Mouse (Mus musculus) adipocyte (in vitro differentiated cells): ENCODE measurements around the gene Miga1.
"Not testable (repeated sequence)": the region's sequence is repeated elsewhere in the genome, so short reads cannot be mapped to it uniquely, and the experiment has no call there.

Experiments used
- DNase-seq: peaks from one replicate; pipeline ENCODE4 v3.0.0-alpha.2; 2016; ENCODE audit warnings: low spot score

Miga1 gene

DNA sequence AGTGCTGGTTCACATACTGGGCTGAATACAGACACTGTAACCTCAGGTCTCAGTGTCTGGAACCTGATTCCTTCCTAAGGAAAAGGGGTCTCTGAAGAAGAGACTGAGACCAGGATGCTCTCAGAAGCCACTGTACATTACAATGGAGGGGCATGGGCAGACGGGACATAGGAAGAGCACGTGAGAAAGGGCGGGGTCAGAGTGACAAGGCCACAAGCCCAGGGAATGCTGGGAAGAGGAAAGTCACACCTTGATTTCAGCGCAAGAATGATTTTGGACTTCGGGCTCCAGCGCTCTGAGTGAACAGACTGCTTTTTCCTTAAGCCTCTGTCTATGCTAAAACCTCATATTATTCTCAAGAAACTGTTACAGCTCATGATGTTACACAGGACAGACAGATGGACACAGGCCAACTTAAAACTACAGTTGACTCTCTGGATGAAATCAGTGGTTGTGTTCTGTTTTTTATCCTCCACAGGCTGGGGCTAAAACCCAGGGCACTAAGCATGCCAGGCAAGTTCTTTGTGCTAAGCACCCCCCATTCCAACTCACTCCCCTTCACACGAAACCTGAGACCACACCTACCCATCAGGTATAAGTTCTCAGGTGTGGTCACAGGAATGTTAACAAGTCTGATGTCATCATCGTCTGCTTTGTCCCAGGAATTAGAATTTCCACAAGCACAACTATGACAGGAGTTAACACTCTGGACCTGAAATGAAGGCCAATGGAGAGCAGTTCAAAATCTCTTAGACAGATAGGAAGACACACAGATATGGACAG is 18.3 kb downstream of the Miga1 start:
- no peak for DNase-seq

DNA sequence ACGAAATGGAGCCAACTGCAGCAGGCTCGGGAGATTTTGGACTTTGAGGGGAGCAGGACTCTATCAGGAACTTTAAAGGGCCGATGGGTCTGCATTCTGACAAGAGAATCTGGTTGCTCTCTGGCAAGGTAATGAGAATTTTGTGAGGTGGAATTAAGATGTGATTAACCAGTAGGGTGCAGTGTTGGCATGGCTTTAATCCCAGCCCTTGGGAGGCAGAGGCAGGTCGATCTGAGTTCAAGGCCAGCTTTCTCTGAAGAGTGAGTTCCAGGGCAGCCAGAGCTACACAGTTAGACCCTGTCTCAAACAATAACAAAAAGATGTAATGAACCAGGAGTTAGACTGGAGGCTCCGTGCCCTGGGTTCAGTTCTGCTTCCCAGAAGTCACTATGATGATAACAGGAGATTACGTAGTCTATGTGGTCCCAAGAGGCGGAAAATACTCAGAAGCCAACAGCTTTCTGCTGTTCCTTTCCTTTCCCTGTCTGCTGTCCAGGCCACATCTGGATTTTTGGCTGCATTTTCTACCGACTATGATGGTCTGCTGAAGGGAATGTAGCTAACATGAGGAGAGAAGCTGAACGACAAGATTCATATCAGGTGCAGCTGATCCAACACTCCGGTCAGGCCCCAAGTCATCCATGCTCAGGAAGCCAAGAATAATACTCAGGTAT is 19.1 kb downstream of the Miga1 start:
- peak; percentile 24 for DNase-seq

DNA sequence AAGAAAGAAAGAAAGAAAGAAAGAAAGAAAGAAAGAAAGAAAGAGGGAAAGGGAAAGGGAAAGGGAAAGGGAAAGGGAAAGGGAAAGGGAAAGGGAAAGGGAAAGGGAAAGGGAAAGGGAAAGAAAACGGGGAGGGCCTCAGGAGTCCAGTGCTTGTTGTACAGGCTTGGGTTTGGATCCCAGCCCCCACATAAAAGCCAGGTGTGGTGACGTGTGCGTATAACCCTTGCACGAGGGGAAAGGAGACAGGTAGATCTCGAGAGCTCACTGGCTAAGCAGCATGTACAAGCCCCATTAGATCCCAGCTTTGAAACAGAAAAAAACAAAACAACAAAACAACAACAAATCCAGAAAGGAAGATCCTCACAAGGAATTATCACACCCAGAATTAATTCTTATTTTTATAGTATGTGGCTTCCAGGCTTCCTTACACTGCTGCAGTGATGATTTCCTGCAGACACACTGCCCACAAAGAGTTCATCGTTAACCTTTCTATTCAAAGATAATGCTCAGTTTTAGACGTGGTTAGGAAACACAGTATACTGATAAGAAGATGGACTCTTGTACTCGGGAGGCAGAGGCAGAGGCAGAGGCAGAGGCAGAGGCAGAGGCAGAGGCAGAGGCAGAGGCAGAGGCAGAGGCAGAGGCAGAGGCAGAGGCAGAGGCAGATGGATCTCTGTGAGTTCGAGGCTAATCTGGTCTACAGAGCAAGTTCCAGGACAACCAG is 23.6 kb downstream of the Miga1 start:
- not testable (repeated sequence) for DNase-seq

DNA sequence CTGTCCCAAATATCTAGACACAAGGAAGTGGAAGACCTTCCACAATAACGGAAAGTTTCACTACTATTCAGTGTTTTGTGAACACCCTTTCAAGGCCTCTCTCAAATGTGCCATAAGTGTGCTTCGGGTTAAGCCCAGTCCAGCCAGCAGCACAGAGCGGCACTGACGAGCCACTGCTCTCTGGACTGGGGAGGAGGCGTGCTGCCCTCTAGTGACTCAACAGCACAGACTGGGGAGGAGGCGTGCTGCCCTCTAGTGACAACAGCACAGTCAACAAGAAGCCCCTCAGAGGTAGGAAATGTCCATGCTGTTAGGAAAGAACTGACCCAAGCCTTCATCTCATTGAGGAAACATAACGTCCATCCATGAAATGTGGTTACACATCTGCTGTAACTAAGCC is 24.6 kb downstream of the Miga1 start:
- DNase-seq: peak; percentile 88

DNA sequence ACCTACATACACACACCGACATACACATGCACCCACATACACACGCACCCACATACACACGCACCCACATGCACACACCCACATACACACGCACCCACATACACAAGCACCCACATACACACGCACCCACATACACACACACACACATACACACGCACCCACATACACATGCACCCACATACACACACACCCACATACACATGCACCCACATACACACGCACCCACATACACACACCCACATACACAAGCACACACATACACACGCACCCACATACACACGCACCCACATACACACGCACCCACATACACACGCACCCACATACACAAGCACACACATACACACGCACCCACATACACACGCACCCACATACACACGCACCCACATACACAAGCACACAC is 25.5 kb downstream of the Miga1 start:
- not testable (repeated sequence) for DNase-seq

DNA sequence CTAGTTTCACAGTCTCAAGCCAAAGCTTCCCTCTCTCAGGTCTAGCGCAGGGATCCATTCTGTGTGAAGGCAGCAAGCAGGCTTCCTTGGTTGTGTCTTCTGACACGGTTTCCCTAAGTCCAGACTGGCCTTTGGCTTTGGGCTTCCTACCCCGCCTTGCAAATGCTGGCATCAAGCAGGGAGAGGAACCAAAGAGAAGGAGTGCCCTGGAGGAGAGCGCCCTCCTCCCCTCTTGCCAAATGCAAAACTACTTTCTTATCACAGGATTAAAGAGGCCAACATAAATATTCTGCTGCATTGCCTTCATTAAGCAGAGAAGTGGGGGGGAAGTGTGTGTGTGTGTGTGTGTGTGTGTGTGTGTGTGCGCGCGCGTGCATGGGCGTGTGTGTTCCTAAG is 31.0 kb downstream of the Miga1 start:
- DNase-seq: peak; percentile 29

DNA sequence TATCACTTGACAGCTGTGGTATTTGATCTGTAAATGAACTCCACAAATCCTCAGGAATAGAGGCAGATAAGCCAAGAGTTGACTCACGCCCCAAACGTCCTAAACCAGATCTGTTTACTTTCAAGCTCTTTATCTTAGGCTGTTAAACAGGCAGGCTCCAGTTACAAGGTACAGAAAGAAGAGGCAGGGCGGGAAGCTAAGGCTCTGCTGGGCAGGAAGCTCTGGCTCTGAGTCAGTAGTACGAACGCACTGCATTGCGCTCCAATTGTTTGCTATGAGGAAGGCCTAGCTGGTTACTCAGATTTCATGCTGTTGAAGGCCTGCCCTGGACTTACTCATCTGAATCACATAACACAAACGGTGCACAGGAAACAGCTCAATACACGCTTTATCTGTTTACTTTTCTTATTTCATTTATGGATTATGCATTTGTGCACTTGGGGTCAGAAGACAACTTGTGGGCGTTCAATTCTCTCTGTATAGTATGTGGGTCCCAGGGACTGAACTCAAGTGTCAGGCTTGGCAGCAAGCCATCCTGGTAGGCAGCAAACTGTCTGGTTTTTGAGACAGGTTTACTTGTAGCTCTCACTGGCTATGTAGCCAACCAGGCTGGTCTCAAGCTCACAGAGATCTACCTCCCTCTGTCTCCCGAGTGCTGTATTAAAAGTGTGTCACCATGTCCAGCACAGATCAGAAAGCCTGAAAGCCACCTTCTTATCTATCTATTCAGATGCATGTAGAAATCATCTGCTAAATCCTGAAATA is 31.5 kb downstream of the Miga1 start:
- peak; percentile 65 for DNase-seq

DNA sequence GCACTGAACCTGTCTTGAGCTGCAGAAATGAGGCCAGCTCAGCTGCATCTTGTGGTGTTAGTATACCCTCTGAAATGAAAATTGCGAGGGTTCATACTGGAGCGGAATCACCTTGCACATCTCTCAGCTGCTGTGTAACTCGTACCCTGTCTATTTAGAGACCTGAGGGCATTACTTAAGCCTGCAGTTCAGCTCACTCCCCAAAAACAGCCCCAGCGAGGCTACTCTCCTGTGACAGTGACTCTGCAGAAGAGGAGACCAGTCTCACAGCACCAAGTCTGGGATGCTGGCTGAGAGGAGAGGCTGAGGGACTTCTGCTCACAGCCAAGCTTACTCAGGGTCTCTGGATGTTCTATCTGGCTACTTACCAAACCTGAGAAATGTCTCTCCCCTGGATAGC is 34.2 kb downstream of the Miga1 start:
- DNase-seq: no peak

DNA sequence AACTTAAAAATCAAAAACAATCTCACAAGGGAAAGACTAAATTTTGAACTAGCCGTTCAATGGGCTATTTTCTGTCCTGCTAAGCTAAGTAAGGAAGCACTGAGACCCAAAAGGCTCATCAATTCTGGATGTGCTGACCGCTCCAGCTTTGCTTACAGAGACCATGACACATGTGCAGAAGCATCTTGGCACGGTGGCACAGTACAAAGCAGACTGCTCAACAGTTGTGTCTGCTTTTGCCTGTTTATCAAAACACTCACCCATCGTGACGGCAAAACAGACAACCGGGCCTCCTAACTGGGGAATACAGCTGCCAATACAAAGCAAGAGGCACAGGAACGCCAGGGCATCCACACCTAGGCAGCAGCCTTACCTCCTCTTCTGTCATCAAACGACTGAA is 35.1 kb downstream of the Miga1 start:
- DNase-seq: no peak

DNA sequence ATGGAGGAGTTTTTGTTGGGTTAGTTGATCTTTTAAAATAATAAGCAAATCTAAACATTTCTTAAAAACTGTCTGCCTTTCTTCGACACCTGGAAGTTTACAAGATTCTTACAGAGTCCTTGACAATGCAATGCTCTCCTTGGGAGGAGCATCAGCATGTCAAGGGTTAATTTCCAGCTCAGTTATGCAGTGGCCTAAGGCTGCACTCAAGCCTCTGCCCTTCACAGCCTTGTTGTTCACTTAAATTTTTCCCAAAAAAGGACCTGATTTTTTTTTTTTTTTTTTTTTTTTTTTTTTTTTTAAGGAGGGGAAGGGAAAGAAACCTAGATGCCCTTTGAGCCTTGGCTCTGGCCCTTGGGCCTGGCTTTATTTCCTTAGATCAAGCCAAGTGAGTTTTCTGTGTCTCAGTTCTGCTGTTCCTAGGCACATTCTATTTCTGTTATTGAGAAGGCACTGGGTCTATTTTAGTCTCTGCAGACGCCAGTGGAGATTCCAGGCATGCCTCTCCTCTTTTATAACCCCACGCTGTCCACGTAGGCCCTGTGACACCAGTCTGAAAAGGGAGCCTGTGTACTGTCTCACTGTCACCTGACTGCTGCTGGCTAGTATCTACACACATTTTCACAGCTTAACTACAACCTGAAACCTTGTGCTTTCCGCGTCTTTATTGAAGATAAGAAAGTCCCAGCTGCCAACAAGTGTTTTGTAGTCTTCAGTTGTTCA is 36.0 kb downstream of the Miga1 start:
- DNase-seq: peak; percentile 44

DNA sequence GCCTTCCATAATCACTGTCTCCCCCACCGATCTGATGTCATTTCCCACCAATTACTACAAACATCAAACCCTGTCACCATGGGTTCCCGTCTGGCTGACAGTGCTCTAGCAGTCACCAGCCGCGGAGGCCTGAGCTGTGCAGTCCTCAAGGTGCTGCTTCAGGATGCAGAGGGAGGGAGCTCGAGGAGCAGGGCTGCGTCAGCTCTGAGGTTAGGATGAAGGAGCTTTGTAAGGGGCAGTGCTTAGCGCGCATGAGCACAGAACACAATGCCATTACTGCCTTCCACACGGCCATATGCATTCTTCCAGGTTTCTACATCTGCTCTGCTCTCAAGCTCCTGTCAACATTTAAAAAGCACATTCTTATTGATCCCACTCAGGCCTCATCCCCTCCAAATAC is 37.2 kb downstream of the Miga1 start:
- DNase-seq: no peak

DNA sequence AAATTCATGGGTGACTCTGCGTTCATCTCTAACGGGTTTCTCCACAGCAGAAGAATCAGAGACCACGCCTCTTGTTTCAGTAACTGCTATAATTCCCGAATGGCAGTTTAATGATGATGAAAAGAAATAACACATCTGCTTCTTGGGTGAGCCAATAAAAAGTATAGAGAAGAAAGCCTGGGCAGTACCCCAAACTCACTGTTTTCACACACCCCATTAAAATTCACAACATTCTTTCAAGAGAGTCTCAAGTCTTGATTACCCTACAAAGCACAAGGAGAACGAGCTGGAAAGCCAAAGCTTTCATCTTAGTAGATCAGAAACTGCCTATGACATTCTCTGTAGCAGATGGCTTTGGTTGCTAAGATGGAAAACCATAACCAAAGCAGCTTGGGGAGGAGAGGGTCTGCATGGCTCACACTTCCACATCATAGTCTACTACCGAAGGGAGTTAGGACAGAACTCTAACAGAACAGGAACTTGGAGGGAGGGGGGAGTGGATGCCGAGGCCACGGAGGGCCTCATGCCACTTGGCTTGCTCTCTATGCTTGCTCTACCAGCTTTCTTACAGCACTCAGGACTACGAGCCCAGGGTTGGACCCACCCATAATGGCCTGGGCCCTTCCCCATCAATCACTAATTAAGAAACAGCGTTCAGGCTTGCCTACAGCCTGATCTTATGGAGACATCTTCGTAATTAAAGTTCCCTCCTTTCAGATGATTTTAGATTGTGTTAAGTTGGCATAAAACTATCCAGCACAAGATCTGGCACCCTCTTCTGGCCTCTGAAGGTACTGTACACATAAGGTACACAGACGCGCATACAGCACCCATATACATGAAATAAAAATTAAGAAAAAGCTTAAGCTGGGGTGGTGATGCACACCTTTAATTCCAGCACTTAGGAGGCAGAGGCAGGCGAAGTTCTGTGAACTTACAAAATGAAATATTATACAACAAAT is 39.5 kb downstream of the Miga1 start:
- DNase-seq: no peak

DNA sequence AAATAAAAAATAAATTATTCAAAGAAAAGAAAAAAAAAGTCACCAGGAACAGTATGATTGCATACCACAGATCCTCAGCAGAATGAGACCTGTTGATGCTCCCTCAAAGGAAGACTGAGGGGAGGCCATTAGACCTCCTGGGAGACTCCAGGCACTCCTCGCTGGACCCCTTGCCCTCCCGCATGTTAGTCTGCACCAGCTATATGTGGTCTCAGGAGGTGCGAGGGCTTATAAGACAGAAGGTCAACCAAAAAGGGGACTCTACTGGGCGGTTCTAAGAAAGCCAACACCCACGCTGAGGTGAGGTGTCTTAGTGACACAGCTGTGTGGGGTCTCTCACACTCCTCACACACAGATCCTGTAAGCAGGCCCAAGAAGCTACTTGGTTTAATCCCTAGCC is 44.3 kb downstream of the Miga1 start:
- DNase-seq: no peak

DNA sequence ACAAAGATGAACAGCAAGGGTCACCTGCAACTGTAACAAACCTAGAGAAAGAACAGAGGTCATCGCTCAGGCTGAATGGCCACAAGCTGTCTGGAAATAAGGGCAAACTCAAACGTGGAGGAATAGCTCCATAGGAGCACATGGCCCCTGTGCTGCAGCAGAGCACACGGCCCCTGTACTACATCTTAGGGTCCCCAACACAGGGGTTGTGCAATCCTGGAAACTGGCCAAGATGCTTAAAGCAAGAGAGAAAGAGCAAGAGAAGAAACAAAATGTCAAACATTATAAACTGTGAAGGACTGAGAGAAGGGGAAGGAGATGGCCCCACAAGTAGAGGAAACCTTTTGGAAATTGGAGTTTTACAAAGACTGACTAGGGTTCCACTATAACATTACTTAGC is 45.8 kb downstream of the Miga1 start:
- DNase-seq: peak; percentile 25

DNA sequence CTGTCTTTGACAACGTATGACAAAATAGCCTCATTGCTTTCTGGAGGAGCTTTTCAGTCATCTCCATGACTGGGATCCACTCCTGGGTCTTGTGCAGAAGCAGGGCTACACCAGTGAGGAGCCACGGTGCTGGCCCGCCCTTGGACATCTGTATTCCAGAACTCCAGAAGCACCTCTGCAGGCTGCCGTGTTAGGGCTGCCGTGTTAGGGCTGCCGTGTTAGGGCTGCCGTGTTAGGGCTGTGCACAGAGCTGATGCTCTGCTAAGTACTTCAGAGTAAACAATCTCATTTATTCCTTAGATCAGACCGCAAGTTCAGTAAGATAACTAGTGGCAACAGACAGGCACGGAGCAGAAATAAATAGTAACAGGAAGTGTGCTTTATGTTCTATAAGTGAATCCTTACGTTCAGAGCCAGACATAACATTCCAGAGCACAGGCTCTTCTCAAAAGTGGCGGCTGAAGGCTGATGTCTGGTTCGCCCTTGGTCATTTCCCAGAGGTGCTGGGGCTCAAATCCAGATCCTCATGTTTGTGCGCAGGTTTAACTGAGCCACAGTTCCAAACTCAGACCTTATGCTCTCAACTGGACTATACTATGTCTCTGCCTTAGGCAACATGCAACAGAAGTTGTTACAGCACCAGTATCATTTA is 46.6 kb downstream of the Miga1 start:
- DNase-seq: no peak

DNA sequence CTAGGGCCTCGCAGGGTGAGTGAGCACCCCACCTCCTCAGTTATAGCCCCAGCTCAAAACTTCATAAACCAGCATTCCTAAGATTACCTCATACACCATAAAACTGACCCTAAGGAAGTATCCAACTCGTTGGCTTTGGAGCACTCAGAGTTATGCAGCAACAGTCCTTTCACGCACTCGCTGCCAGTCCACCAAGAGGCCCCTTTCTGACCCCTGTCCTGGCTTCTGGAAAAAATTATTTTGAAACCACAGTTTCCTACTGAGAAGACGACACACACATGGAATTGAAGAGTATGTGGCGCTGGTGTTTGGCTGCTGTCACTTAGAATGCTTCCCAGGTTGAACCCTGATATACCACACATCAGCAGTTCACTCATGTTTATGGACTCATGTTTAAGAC is 48.3 kb downstream of the Miga1 start:
- DNase-seq: no peak

DNA sequence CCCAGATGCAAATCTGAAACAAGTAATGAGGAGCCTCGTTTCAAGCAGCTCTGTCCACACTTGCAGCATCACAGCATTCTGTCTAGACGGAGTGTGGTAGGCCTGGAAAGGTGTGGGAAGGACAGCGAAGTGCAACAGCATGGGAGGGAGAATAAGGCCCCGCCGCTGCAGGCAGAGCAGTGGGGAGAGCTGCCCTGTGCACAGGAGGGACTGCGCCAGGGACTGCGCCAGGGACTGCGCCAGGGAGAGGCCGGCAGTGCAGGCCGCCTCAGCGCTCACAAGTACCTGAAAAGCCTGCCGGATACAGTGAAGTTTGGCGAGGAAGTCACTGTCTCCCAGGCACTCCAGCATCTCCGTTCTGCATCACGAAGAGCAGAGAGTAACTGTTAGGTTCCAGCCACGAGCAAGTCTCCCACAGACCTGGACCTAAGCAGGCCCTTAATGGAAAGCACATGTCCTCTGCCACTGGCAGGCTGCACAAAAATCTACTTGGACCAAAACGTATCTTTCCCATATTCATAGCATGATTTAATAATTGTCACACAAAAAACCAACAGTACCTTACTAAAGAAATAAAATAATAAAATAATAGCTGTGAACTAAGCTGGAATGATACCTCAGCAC is 49.9 kb downstream of the Miga1 start:
- no peak for DNase-seq

DNA sequence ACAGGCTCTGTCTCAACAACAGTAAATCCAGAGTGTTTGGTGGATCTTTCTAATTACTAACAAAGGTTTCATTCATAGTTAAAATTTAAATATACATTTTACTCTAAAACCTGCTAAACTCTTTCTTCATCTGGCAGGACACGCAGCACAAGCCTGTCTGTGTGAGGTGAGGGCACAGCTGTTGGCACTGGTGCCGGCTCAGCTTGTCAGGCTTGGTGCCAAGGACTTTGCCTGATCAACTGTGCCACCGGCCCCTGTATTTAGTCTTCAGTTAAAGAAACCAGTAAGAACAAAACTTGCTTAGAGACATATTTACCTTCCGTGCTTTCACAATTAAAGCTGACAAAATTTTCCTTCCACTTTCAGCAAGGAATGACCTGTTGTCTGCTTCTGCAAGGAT is 51.5 kb downstream of the Miga1 start:
- peak; percentile 30 for DNase-seq

DNA sequence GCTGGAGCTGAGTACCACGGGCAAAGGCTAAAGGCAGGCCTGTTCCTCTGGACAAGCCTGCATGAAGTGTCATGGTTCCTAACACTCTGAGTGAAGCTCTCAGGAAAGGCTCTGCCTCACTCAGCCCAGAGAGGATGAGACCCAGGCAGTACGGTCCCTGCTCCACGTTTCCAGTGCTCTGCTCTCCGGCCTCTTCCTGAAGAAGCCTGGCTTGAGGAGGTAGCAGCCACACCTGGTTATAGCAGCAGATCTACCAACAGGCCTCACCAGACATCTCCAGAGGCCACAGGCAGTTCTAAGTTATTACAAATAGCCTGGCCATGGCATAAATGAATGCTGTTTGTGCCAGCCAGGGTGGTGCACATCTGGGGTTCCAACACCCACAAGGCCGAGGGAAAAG is 51.9 kb downstream of the Miga1 start:
- no peak for DNase-seq

DNA sequence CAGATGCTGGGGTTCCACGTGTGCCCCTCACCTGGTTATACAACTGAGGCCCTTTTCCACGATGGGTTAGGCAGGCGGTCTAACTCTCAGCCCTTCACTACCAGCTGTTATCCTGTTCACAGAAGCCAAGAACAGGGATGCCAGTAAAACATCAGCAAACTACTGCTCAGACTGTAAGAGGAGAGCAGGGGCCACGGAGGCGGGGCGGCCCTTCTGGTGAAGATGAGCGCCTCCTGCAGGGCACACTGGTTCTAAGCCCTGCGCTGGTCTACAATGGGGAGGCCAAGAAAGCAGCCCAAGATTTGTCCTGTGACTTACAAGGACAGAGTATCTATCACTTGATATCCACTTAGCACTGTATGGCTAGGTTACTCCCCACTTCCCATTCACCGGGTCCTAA is 52.4 kb downstream of the Miga1 start:
- DNase-seq: no peak
